Mouse (Mus musculus) kidney, adult 11 months (tissue): Measurements from ENCODE around the gene Xirp1.

Experiments used
- DNase-seq: peaks from one replicate; pipeline ENCODE4 v3.0.0; 2022

Xirp1 gene

GRCm38 (mm10) chr9:119970221-119970620 is 53.2 kb downstream of the Xirp1 start:
- peak; percentile 71 for DNase-seq

GRCm38 (mm10) chr9:119969811-119970210 is 53.6 kb downstream of the Xirp1 start:
- no peak for DNase-seq

GRCm38 (mm10) chr9:119966221-119966910 is 57.0 kb downstream of the Xirp1 start:
- DNase-seq, result no peak

- DNase-seq, result peak; percentile 69
Observed at GRCm38 (mm10) chr9:119965186-119965585, 58.2 kb downstream of the Xirp1 start.

GRCm38 (mm10) chr9:119964206-119964605 is 59.2 kb downstream of the Xirp1 start:
- peak; percentile 51 for DNase-seq
